14 mouse cellular contexts compared by ENCODE assay signal in genomic region chr13:108527090-108527770, GRCm38 (mm10).
DNase-seq lines count a peak whose midpoint lies in the region; ATAC-seq and TF ChIP-seq lines count a peak whose summit lies in the region.
"Had no signal": no experiment of that assay in that cellular context is flagged by ENCODE, and none has a peak within 500 bp of the region (broad histone marks: within the 10 kb centered on the region; RNA-seq: fewer than 3 reads in every experiment).

No protein-coding gene starts in this region.

- H3K27ac ChIP-seq in lung, embryonic 16.5 days (ENCODE audit: low read length): no peak overlapping the region
- H3K27ac ChIP-seq: embryonic facial prominence, embryonic 10.5 days; neural tube, embryonic 12.5 days had no signal

- no peak overlapping the region for H3K9ac ChIP-seq in lung, embryonic 16.5 days (ENCODE audit: low read length)
- H3K9ac ChIP-seq: neural tube, embryonic 12.5 days had no signal

- H3K4me3 ChIP-seq in lung, embryonic 16.5 days (ENCODE audit: low read length): no peak overlapping the region
- H3K4me3 ChIP-seq in lung, adult 2 months (replicated peaks; ENCODE audit: extremely low read depth, low read depth, low read length): no peak overlapping the region
- H3K4me3 ChIP-seq: embryonic facial prominence, embryonic 10.5 days; neural tube, embryonic 12.5 days had no signal

- H3K36me3 ChIP-seq in lung, embryonic 16.5 days (ENCODE audit: control insufficient read depth, insufficient read depth, low read length): no peaks in the 10 kb centered on the region
- H3K36me3 ChIP-seq: embryonic facial prominence, embryonic 10.5 days; neural tube, embryonic 12.5 days had no signal

- 58% methylated on average over 7 of the region's 7 CpGs for WGBS in lung, embryonic 16.5 days
- WGBS in lung, adult 2 months: 62% methylated on average over 7 of the region's 7 CpGs

- peak; percentile 60 for ATAC-seq in frontal cortex, adult (ENCODE audit: low TSS enrichment)
- 0 out of 2 replicates have a peak, but pooled peaks have one; percentile 43 for ATAC-seq in lung, embryonic 16.5 days (ENCODE audit: low read depth)
- ATAC-seq in granulocyte monocyte progenitor cell, adult 5-6 weeks (replicated peaks; ENCODE audit: poor library complexity, severe bottlenecking): peak; percentile 88

- no peak for DNase-seq in frontal cortex, postnatal 10 days (ENCODE audit: low spot score in 2 of 2)
- no peak for DNase-seq in lung, adult 2 months
- peak; percentile 36 for DNase-seq in telencephalon, adult 2 months (ENCODE audit: low read depth, low spot score)
- DNase-seq in cerebellum, adult 9-11 months: no peak
- DNase-seq in gastrocnemius, adult 8-10 months (ENCODE audit: low spot score in 2 of 2): no peak
- DNase-seq: cerebellum, adult 9-10 months; heart, postnatal 10 days; kidney, postnatal 4 days; midbrain, embryonic 14.5 days had no signal

- TF ChIP-seq POLR2A in lung, adult 2 months (IDR thresholded peaks at IDR 0.05; ENCODE audit: borderline replicate concordance, extremely low read depth, low read depth, low read length): no peak

- H3K27me3 ChIP-seq in lung, embryonic 16.5 days (ENCODE audit: control insufficient read depth, insufficient read depth, low read depth, low read length): no peaks in the 10 kb centered on the region
- H3K27me3 ChIP-seq: neural tube, embryonic 12.5 days had no signal

- no peak overlapping the region for H3K4me2 ChIP-seq in lung, embryonic 16.5 days (ENCODE audit: low read depth, low read length)
- H3K4me2 ChIP-seq: neural tube, embryonic 12.5 days had no signal

- TF ChIP-seq CTCF in lung, adult 2 months (IDR thresholded peaks at IDR 0.05; ENCODE audit: insufficient read depth, low read length): no peak

- H3K4me1 ChIP-seq in lung, embryonic 16.5 days (replicated peaks; ENCODE audit: control insufficient read depth, insufficient read depth, low read length): no peaks in the 10 kb centered on the region; the same call in 1 of the 2 replicates
- H3K4me1 ChIP-seq in lung, adult 2 months (ENCODE audit: control insufficient read depth, insufficient read depth, low read length): no peaks in the 10 kb centered on the region
- H3K4me1 ChIP-seq: embryonic facial prominence, embryonic 10.5 days; neural tube, embryonic 12.5 days had no signal

- H3K9me3 ChIP-seq in lung, embryonic 16.5 days (ENCODE audit: control insufficient read depth, low read length): no peaks in the 10 kb centered on the region
- H3K9me3 ChIP-seq: embryonic facial prominence, embryonic 10.5 days; neural tube, embryonic 12.5 days had no signal
